15 mouse cellular contexts compared by ENCODE assay signal in the genomic region with DNA sequence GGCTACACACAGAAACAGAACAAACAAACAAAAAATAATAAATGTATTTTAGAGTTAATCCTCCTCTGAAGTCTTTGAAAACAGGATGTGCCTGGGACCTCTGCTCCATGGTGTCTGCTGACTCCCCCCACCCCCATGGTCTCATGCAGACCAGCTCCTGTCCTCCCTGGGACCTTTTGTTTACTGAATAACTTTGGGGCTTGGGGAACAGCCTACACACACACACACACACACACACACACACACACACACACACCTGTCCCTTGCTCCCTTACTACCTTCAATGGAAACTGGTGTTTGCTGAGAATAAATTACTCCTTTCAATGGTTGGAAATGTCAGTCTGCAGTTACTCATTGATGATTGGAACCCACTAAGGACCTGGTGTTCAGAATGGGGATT. TPM values are rescaled to one million over a fixed set of nuclear protein-coding genes. Genes with fewer than 3 reads are reported as not detected.
A peak's percentile ranks its signal among the peaks of the same experiment; 100 is the strongest.
DNase-seq lines count a peak whose midpoint lies in the region; ATAC-seq lines count a peak whose summit lies in the region.
"Had no signal": no experiment of that assay in that cellular context is flagged by ENCODE, and none has a peak within 500 bp of the region (broad histone marks: within the 10 kb centered on the region; RNA-seq: fewer than 3 reads in every experiment).

No protein-coding gene starts in this region.

- no peak overlapping the region for H3K4me2 ChIP-seq in hindbrain, embryonic 11.5 days (replicated peaks; ENCODE audit: low read depth, low read length)
- H3K4me2 ChIP-seq in neural tube, embryonic 13.5 days, result no peak overlapping the region
- no peak overlapping the region for H3K4me2 ChIP-seq in neural tube, embryonic 15.5 days
- H3K4me2 ChIP-seq: limb, embryonic 15.5 days had no signal

- no peak for ATAC-seq in hindbrain, embryonic 11.5 days (ENCODE audit: low FRiP score)
- ATAC-seq in neural tube, embryonic 13.5 days (ENCODE audit: low read depth), result no peak
- no peak for ATAC-seq in neural tube, embryonic 15.5 days (ENCODE audit: low FRiP score)
- ATAC-seq: inflammation-experienced regulatory T-cells, adult 6 months had no signal

- no peak for DNase-seq in hindbrain, embryonic 10.5 days (ENCODE audit: low spot score)
- DNase-seq in hindbrain, embryonic 11.5 days (ENCODE audit: low spot score), result no peak
- no peak for DNase-seq in limb, embryonic 10.5 days (ENCODE audit: low spot score)
- no peak for DNase-seq in cerebellum, postnatal 4 days (ENCODE audit: low spot score in 2 of 2)
- DNase-seq in urinary bladder, adult 2 months (ENCODE audit: low spot score), result no peak
- DNase-seq: adrenal gland, adult 8-10 months; B cell, adult 2 months; cerebellum, adult 9-11 months; lung, postnatal 10 days; right cerebral cortex, postnatal 4 days; thymus, postnatal 14 days had no signal

- H3K4me1 ChIP-seq in hindbrain, embryonic 10.5 days (replicated peaks), result peaks cover 94% of the 10 kb centered on the region
- peaks cover 9% of the 10 kb centered on the region for H3K4me1 ChIP-seq in hindbrain, embryonic 11.5 days (replicated peaks; ENCODE audit: control insufficient read depth, insufficient read depth, low read length)
- peaks cover 67% of the 10 kb centered on the region for H3K4me1 ChIP-seq in neural tube, embryonic 13.5 days (replicated peaks)
- peaks cover 26% of the 10 kb centered on the region for H3K4me1 ChIP-seq in neural tube, embryonic 15.5 days
- peaks cover 91% of the 10 kb centered on the region for H3K4me1 ChIP-seq in limb, embryonic 10.5 days

- no peaks in the 10 kb centered on the region for H3K27me3 ChIP-seq in hindbrain, embryonic 10.5 days (ENCODE audit: insufficient read depth, poor library complexity, severe bottlenecking)
- no peaks in the 10 kb centered on the region for H3K27me3 ChIP-seq in hindbrain, embryonic 11.5 days (ENCODE audit: control insufficient read depth, insufficient read depth, low read length)
- H3K27me3 ChIP-seq in neural tube, embryonic 13.5 days, result peaks cover 5% of the 10 kb centered on the region; the same call in 1 of the 2 replicates
- H3K27me3 ChIP-seq in neural tube, embryonic 15.5 days (replicated peaks), result no peaks in the 10 kb centered on the region
- no peaks in the 10 kb centered on the region for H3K27me3 ChIP-seq in limb, embryonic 10.5 days (ENCODE audit: low read depth, poor library complexity, severe bottlenecking)

- H3K27ac ChIP-seq in hindbrain, embryonic 10.5 days, result peak overlapping the region; percentile 79
- no peak overlapping the region for H3K27ac ChIP-seq in hindbrain, embryonic 11.5 days (ENCODE audit: low read depth, low read length)
- peak overlapping the region; percentile 52; the same call in 1 of the 2 replicates for H3K27ac ChIP-seq in neural tube, embryonic 13.5 days (replicated peaks)
- H3K27ac ChIP-seq in neural tube, embryonic 15.5 days (replicated peaks), result no peak overlapping the region
- H3K27ac ChIP-seq in limb, embryonic 10.5 days, result peak overlapping the region; percentile 84
- H3K27ac ChIP-seq: limb, embryonic 15.5 days had no signal

- no peak overlapping the region for H3K9ac ChIP-seq in hindbrain, embryonic 11.5 days (ENCODE audit: low read depth, low read length)
- H3K9ac ChIP-seq in neural tube, embryonic 13.5 days, result no peak overlapping the region
- H3K9ac ChIP-seq in neural tube, embryonic 15.5 days (replicated peaks), result no peak overlapping the region
- H3K9ac ChIP-seq: limb, embryonic 15.5 days had no signal

- H3K36me3 ChIP-seq in hindbrain, embryonic 10.5 days, result peaks cover 36% of the 10 kb centered on the region
- H3K36me3 ChIP-seq in hindbrain, embryonic 11.5 days (ENCODE audit: control insufficient read depth, insufficient read depth, low read length), result no peaks in the 10 kb centered on the region
- peaks cover 24% of the 10 kb centered on the region for H3K36me3 ChIP-seq in neural tube, embryonic 13.5 days
- peaks cover 18% of the 10 kb centered on the region for H3K36me3 ChIP-seq in neural tube, embryonic 15.5 days
- H3K36me3 ChIP-seq in limb, embryonic 10.5 days, result peaks cover 26% of the 10 kb centered on the region

- H3K4me3 ChIP-seq in hindbrain, embryonic 10.5 days, result no peak overlapping the region
- H3K4me3 ChIP-seq in hindbrain, embryonic 11.5 days (ENCODE audit: low read depth, low read length), result no peak overlapping the region
- H3K4me3 ChIP-seq in neural tube, embryonic 13.5 days, result no peak overlapping the region
- no peak overlapping the region for H3K4me3 ChIP-seq in neural tube, embryonic 15.5 days (replicated peaks)
- no peak overlapping the region for H3K4me3 ChIP-seq in limb, embryonic 10.5 days
- H3K4me3 ChIP-seq: limb, embryonic 15.5 days had no signal

- no peaks in the 10 kb centered on the region for H3K9me3 ChIP-seq in hindbrain, embryonic 10.5 days
- no peaks in the 10 kb centered on the region for H3K9me3 ChIP-seq in hindbrain, embryonic 11.5 days (ENCODE audit: control insufficient read depth, low read length)
- H3K9me3 ChIP-seq in neural tube, embryonic 13.5 days, result no peaks in the 10 kb centered on the region
- no peaks in the 10 kb centered on the region for H3K9me3 ChIP-seq in neural tube, embryonic 15.5 days (replicated peaks)
- no peaks in the 10 kb centered on the region for H3K9me3 ChIP-seq in limb, embryonic 10.5 days (replicated peaks)
- H3K9me3 ChIP-seq: limb, embryonic 15.5 days had no signal

RNA-seq across cellular contexts. Expression of gene Parvb, which starts 15.8 kb away (rescaled TPM):
- 7.1 and 7.6 TPM in 2 replicates for polyA plus RNA-seq in hindbrain, embryonic 10.5 days (2016; fragmentation: Nextera tagmentation; extraction: Ambion mirVana)
- 9.4 and 9.5 TPM in 2 replicates for polyA plus RNA-seq in hindbrain, embryonic 11.5 days (2014; fragmentation: Nextera tagmentation; extraction: Ambion mirVana)
- polyA plus RNA-seq in neural tube, embryonic 13.5 days (2015; fragmentation: Nextera tagmentation; extraction: Ambion mirVana), result 8.5 and 9.0 TPM in 2 replicates
- polyA plus RNA-seq in neural tube, embryonic 15.5 days (2015; fragmentation: Nextera tagmentation; extraction: Ambion mirVana), result 4.8 and 7.2 TPM in 2 replicates
- polyA plus RNA-seq in limb, embryonic 10.5 days (2016; fragmentation: Nextera tagmentation; extraction: Ambion mirVana), result 9.0 and 11.0 TPM in 2 replicates
- 5.7 and 7.6 TPM in 2 replicates for polyA plus RNA-seq in urinary bladder, adult 2 months (2012; rRNA removed)

RNA-seq across cellular contexts. Expression of gene Samm50, which starts 24.0 kb away (rescaled TPM):
- polyA plus RNA-seq in hindbrain, embryonic 10.5 days (2016; fragmentation: Nextera tagmentation; extraction: Ambion mirVana), result 94.5 and 103 TPM in 2 replicates
- polyA plus RNA-seq in hindbrain, embryonic 11.5 days (2014; fragmentation: Nextera tagmentation; extraction: Ambion mirVana), result 66.7 and 74.5 TPM in 2 replicates
- 79.4 and 83.5 TPM in 2 replicates for polyA plus RNA-seq in neural tube, embryonic 13.5 days (2015; fragmentation: Nextera tagmentation; extraction: Ambion mirVana)
- polyA plus RNA-seq in neural tube, embryonic 15.5 days (2015; fragmentation: Nextera tagmentation; extraction: Ambion mirVana), result 89.4 and 91.9 TPM in 2 replicates
- polyA plus RNA-seq in limb, embryonic 10.5 days (2016; fragmentation: Nextera tagmentation; extraction: Ambion mirVana), result 117 and 118 TPM in 2 replicates
- 15.2 and 28.2 TPM in 2 replicates for polyA plus RNA-seq in urinary bladder, adult 2 months (2012; rRNA removed)

RNA-seq across cellular contexts. Expression of gene Pnpla3, which starts 48.4 kb away (rescaled TPM):
- polyA plus RNA-seq in hindbrain, embryonic 10.5 days (2016; fragmentation: Nextera tagmentation; extraction: Ambion mirVana), result 0.88 and 1.1 TPM in 2 replicates
- 0.71 and 1.4 TPM in 2 replicates for polyA plus RNA-seq in hindbrain, embryonic 11.5 days (2014; fragmentation: Nextera tagmentation; extraction: Ambion mirVana)
- 4.7 and 6.5 TPM in 2 replicates for polyA plus RNA-seq in neural tube, embryonic 13.5 days (2015; fragmentation: Nextera tagmentation; extraction: Ambion mirVana)
- 5.9 and 6.6 TPM in 2 replicates for polyA plus RNA-seq in neural tube, embryonic 15.5 days (2015; fragmentation: Nextera tagmentation; extraction: Ambion mirVana)
- 0.10 and 0.19 TPM in 2 replicates for polyA plus RNA-seq in limb, embryonic 10.5 days (2016; fragmentation: Nextera tagmentation; extraction: Ambion mirVana)
- polyA plus RNA-seq in urinary bladder, adult 2 months (2012; rRNA removed), result 10.0 and 23.6 TPM in 2 replicates

Comparison
In these comparisons a context has a peak if more than half of its experiments do, and no peak if none do; other contexts are left out.
1. H3K27ac ChIP-seq: peak in hindbrain, embryonic 10.5 days (single experiment), neural tube, embryonic 13.5 days (single experiment) and limb, embryonic 10.5 days (single experiment); none in hindbrain, embryonic 11.5 days (single experiment) and neural tube, embryonic 15.5 days (single experiment).